Mouse (Mus musculus) ovary, postnatal 10 days (tissue): Measurements from ENCODE around the gene Slc38a6.

ENCODE experiments used
- DNase-seq: peaks from one replicate; pipeline ENCODE4 v3.0.0; 2022; ENCODE audit warnings: low spot score

Slc38a6 gene

GRCm38 (mm10) chr12:73286287-73287092 lies at the start of gene Slc38a6, which contains the start of gene Trmt5:
TSS of gene Slc38a6 (plus strand) at chr12:73286779.
TSS of gene Trmt5 (minus strand) at chr12:73286710.
- DNase-seq, result peak; percentile 74

- no peak for DNase-seq
Measured at GRCm38 (mm10) chr12:73241960-73242359, 44.6 kb upstream of the Slc38a6 start.

- DNase-seq, result no peak
Measured at GRCm38 (mm10) chr12:73245687-73246086, 40.9 kb upstream of the Slc38a6 start.

- DNase-seq, result no peak
Measured at GRCm38 (mm10) chr12:73255006-73255405, 31.6 kb upstream of the Slc38a6 start.

GRCm38 (mm10) chr12:73259269-73259668 lies 27.3 kb upstream of the Slc38a6 start:
- no peak for DNase-seq

DNA sequence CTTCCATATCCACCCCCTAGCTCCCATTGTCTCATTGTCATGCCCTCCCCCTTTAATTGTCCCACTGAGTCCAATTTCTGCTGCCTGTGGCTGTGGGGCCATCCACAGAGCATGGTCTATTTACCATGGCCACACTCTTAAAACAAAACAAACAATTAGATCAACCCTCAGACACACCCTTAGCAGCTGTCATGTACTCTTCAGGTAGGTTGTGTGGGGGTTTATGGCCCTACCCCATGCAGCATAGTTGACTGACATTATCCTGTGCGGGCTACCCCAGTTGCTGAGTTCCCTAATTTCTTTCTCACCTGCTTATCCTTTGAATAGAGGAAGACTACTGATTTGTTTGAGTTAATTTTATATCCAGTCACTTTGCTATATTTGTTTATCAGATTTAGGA lies 26.2 kb upstream of the Slc38a6 start:
- no peak for DNase-seq

DNA sequence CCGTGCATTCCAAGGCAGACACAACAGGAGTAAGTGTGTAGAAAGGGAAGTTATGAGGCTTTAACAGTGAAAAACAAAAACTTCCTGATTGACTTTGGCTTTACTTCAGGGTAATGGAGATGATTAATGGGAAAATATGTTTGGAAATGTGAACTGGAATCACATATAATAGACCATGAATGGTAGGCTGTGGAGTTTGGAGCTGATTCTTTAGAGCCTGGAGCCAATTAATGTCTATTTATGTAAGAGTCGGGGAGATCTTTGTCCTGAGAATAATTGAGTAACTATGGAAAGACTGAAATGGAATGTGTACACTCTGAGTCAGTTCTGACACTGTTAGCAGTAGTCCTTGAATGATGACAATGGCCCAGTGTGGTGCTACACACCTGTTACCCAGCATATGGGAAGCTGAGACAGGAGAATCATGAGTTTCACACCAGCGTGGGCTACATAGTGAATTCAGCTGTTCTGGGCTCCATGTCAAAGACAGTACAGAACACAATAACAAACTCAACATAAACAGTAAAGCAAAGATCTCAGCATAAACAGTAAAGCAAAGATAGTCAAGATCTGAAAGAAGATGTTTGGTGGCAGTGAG lies 21.1 kb upstream of the Slc38a6 start:
- DNase-seq, result no peak

DNA sequence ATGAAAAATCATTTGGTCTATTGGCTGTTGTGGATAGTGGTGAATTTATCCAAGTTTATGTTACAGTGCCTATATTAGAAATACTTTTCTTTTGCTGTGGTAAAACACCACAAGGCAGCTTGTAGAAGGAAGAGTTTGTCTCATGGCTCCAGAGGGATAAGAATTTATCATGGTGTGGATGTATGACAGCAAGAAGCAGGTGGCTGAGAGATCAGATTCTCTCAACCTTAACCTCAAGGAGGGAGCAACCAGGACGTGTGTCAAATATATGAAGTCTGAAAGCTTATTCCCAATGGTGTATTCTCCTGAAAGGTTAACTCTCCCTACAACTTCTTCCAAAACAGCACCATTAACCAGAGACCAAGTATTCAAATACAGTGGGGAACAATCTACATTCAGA lies 20.0 kb upstream of the Slc38a6 start:
- DNase-seq, result no peak

DNA sequence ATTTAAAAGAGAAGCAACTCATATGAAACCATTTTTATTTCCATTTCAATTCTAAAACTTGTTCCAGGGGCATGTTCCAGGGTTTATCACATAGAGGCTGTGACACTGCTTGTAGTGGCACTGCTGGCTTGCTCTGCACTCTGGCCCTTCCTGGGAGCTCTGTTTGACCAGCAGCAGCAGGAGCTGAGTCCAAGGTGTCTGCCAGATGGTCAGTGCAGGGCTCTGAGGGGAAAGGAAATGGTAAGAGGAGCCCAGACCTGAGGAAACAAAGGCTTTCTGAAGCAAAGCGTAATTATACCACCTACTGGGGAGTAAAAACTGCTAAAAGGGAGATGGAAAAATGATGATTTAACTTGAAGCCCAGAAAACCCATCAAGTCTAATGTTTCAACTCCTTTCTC lies 18.1 kb upstream of the Slc38a6 start:
- no peak for DNase-seq

GRCm38 (mm10) chr12:73269531-73269930 lies 17.0 kb upstream of the Slc38a6 start:
- no peak for DNase-seq

DNA sequence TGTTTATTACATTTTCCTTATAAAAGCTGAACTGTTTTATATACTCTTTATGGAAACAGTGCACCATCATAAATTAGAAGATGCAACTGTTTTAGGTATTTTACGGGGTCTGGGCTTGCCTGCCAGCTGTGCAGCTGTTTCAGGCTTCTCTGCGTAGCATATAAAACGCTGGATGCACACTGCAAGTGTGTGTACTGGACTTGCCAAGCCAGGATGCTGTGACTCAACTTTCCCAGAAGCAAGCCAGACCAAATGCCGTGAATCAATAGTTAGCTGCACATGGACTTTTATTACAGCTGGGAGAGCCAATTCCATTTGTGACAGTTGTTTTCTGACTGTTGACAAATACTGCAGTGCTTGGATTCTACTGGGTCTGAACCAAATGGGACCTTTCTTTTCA lies 16.6 kb upstream of the Slc38a6 start:
- DNase-seq, result no peak

GRCm38 (mm10) chr12:73274921-73275320 lies 11.7 kb upstream of the Slc38a6 start:
- no peak for DNase-seq

DNA sequence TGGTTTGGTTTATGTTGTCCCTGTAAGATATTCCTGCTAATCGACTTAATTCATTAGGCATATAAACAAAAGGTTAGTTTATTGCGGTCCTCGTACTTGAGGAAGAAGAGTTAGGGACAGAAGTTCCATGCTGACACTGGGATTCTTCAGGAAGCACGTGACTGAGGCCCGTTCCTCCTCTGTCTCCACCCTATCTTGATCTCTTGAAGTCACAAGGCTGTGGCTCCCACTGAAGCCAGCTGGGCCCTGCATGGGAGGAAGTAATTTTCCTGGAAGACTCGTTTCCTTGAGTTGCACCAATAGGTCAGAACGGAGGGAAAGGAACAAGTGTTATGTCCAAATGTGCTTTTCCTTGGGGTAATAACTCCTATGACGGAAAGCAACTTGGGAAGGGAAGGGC lies 1.0 kb downstream of the Slc38a6 start:
- no peak for DNase-seq

GRCm38 (mm10) chr12:73288626-73289025 lies 2.0 kb downstream of the Slc38a6 start:
- no peak for DNase-seq

GRCm38 (mm10) chr12:73294884-73295283 lies 8.3 kb downstream of the Slc38a6 start:
- DNase-seq, result no peak

DNA sequence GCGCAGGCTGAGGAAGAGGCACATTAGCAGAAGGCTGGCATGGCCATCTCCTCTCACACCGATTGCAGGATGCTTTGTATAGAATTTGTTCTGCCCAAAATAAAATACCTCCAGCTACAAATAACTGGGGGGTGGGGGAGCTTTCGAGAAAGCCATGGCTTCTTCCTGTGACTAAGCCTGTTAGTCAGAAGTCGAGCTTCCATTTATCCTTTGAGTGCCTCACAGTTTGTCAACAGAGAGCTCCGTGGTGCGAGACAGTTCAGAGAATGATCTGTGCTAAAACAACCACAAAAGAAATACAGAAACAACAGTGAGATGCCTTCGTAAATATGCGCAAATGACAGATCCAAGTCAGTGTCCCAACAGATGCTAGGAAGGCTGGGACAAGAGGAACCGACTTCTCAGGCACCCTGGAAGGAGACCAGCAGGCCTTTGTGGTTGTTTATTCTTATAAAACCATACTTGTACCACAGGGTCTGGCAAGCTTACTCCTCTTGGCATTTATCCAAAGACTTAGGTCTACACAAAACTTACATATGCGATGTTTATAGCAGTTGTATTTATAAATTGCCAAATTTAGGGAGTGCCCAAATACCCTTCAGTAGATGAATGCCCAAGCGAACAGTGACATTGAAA lies 9.0 kb downstream of the Slc38a6 start:
- no peak for DNase-seq

DNA sequence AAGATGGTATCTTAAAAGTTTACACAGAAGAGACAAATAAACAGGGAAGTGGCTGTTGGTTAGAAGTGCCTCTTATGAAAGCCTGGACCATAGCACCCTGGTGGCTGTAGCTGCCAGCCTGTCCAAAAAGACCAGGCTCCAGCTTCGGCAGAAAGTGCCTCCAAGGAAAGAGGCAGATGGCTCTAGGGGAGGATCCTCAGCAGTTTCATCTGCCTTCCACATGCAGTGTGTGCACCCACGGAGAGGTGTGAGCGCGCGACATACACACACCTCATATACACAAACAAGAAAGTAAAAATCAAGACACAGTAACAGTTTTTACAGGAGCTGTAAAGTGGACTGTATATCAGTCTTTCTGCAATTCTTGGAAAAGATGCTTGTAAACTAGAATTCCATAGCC lies 12.0 kb downstream of the Slc38a6 start:
- DNase-seq, result no peak

DNA sequence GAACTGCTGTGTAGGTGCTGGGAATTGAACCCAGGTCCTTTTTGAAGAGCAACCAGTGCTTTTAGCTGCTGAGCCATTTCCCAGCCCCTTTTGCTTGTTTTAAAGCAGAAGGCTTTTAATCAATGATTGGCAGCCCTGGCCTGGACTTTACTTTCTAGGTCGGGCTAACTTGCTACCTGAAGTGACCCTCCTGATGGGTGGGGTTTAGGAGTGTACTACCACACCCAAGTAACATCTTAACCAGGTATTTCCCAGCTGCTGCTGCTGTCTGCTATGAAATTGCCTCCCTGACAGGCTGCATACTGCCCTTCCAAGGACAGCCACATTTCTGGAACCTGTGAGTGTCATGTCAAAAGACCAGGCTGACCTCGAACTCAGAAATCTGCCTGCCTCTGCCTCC lies 14.0 kb downstream of the Slc38a6 start:
- no peak for DNase-seq

GRCm38 (mm10) chr12:73304636-73305035 lies 18.1 kb downstream of the Slc38a6 start:
- no peak for DNase-seq

GRCm38 (mm10) chr12:73307750-73308149 lies 21.2 kb downstream of the Slc38a6 start:
- no peak for DNase-seq

DNA sequence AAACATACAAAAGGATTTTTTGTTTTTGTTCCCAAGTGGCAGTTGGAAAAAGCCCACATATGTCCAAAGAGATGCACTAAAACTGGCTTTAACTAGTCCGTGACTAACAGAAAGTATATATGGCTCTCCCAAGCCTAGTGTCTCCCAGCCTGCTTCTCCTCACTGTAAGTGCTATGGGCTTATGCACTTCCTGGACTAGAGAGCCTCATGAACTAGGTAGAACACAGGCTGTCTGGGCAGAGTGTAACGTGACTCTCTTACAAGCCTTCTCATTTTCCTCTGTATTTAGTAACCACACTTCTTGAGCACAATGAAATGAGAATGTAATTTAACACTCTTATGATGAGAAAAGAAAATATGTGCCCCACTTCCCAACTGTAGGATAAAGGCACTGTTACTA lies 22.1 kb downstream of the Slc38a6 start:
- DNase-seq, result no peak

DNA sequence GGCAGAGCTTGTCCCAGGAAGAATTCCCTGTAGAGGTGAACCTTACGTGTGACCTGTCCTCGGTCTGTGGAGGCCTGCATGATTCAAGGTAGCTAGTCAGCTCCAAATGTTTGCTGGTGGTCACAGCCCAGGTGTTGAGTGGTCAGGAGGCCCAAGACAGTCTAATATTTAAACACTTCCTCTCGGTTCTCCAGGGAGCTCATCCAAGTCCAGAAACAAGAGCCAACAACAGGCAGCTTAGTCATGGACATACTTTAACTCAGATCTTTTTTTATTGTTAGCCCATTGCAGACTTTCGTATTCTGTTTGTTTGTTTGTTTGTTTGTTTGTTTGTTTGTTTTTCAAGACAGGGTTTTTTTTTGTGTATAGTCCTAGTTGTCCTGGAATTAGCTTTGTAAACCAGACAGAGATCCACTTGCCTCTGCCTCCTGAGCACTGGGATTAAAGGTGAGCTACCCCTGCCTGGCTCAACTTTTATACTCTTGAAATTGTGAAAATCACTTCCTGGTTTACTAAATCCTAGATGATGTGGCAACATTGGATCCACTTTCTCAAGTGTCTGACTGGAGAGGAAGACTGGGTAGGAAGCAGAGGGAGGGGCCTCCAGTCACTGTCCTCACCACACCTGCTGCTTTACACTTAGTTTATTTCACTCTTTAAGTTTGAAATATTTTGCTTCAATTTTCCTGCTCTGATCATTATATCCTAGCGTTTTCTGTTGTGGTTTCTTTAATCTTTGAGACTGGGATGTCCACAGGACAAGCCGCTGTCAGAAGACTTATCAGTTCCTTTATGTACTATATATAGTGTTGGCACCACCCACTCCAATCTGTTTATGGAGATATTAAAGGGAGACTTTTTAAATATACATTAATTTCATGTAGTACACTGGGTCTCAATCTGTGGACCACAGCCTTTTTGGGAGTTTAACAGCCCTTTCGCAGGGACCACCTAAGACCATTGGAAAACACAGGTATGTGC lies 31.4 kb downstream of the Slc38a6 start:
- DNase-seq, result no peak
